Mouse (Mus musculus): ENCODE measurements around the gene Slc31a1. TPM values are rescaled to one million over a fixed set of nuclear protein-coding genes. Genes with fewer than 3 reads are reported as not detected.

Slc31a1 gene
- polyA plus RNA-seq, 2 experiments: 22.4 to 36.6 TPM

- Histone ChIP-seq H3K9ac (replicated peaks) (peak overlapping the region; percentile 34), H3K27ac (peak overlapping the region; percentile 74), H3K4me2 (ENCODE audit: low read depth) (peak overlapping the region; percentile 52), H3K9me3 (ENCODE audit: control insufficient read depth, low read length) (no peaks in the 10 kb centered on the region), H3K27me3 (ENCODE audit: control insufficient read depth, insufficient read depth, low read length) (no peaks in the 10 kb centered on the region), H3K4me1 (replicated peaks; ENCODE audit: control insufficient read depth in 2 of 2, insufficient read depth in 2 of 2, low read length in 1 of 2) (peaks cover 61 to 68% of the 10 kb centered on the region in 2 experiments), H3K4me3 (ENCODE audit: insufficient read depth in 1 of 2, low read depth in 2 of 2, low read length in 2 of 2) (no peak overlapping the region), H3K36me3 (replicated peaks; ENCODE audit: control insufficient read depth, insufficient read depth, low read depth) (no peaks in the 10 kb centered on the region)
- WGBS (ENCODE audit: insufficient replicate concordance): 4% methylated on average over 3 of the region's 3 CpGs
- TF ChIP-seq CTCF (IDR thresholded peaks at IDR 0.05; ENCODE audit: low read depth) (no peak), EP300 (IDR thresholded peaks at IDR 0.05; ENCODE audit: low read depth) (peak; percentile 66)
- DNase-seq (ENCODE audit: low read depth in 3 of 3, low spot score in 3 of 3): no peak
- peak; percentile 77 for ATAC-seq (ENCODE audit: insufficient read depth)
These were observed 8.6 kb downstream of the Slc31a1 start for GRCm38 (mm10) chr4:62369091-62369490.

GRCm38 (mm10) chr4:62372410-62372809 is 11.9 kb downstream of the Slc31a1 start:
- Histone ChIP-seq H3K4me1 (replicated peaks; ENCODE audit: control insufficient read depth in 2 of 2, insufficient read depth in 2 of 2, low read length in 1 of 2) (peaks cover 66 to 67% of the 10 kb centered on the region in 2 experiments), H3K4me2 (ENCODE audit: low read depth) (peak overlapping the region; percentile 20; the same call in 1 of the 2 replicates)
- 50% methylated on average over 1 of the region's 1 CpGs for WGBS (ENCODE audit: insufficient replicate concordance)

GRCm38 (mm10) chr4:62372818-62373520 is 12.4 kb downstream of the Slc31a1 start:
- peak; percentile 30 for ATAC-seq (ENCODE audit: insufficient read depth)
- Histone ChIP-seq H3K36me3 (replicated peaks; ENCODE audit: control insufficient read depth, insufficient read depth, low read depth) (no peaks in the 10 kb centered on the region; the same call in 1 of the 2 replicates), H3K9me3 (ENCODE audit: control insufficient read depth, low read length) (no peaks in the 10 kb centered on the region), H3K9ac (replicated peaks) (0 out of 2 replicates have a peak overlapping the region, but pooled peaks have one; percentile 1), H3K4me3 (ENCODE audit: insufficient read depth in 1 of 2, low read depth in 2 of 2, low read length in 2 of 2) (no peak overlapping the region), H3K4me1 (replicated peaks; ENCODE audit: control insufficient read depth in 2 of 2, insufficient read depth in 2 of 2, low read length in 1 of 2) (peaks cover 61 to 62% of the 10 kb centered on the region in 2 experiments), H3K27me3 (ENCODE audit: control insufficient read depth, insufficient read depth, low read length) (no peaks in the 10 kb centered on the region), H3K4me2 (ENCODE audit: low read depth) (peak overlapping the region; percentile 20; the same call in 1 of the 2 replicates), H3K27ac (peak overlapping the region; percentile 21; the same call in 1 of the 2 replicates)
- no peak for DNase-seq (ENCODE audit: low read depth in 3 of 3, low spot score in 3 of 3)
- 35% methylated on average over 9 of the region's 9 CpGs for WGBS (ENCODE audit: insufficient replicate concordance)
- peak; percentile 65 for TF ChIP-seq EP300 (IDR thresholded peaks at IDR 0.05; ENCODE audit: low read depth)
- TF ChIP-seq CTCF (IDR thresholded peaks at IDR 0.05; ENCODE audit: low read depth): no peak

More at GRCm38 (mm10) chr4:62372410-62372809, 11.9 kb downstream of the Slc31a1 start:
- H3K9me3 ChIP-seq (ENCODE audit: control insufficient read depth, low read length): no peaks in the 10 kb centered on the region
- no peaks in the 10 kb centered on the region for H3K27me3 ChIP-seq (ENCODE audit: control insufficient read depth, insufficient read depth, low read length)
- H3K4me3 ChIP-seq (ENCODE audit: insufficient read depth in 1 of 2, low read depth in 2 of 2, low read length in 2 of 2): no peak overlapping the region
- TF ChIP-seq CTCF (IDR thresholded peaks at IDR 0.05; ENCODE audit: low read depth) (no peak), EP300 (IDR thresholded peaks at IDR 0.05; ENCODE audit: low read depth) (no peak)
- no peak for DNase-seq (ENCODE audit: low read depth in 3 of 3, low spot score in 3 of 3)
- no peaks in the 10 kb centered on the region; the same call in 1 of the 2 replicates for H3K36me3 ChIP-seq (replicated peaks; ENCODE audit: control insufficient read depth, insufficient read depth, low read depth)
- H3K9ac ChIP-seq (replicated peaks): no peak overlapping the region; the same call in 1 of the 2 replicates
- peak overlapping the region; percentile 21; the same call in 1 of the 2 replicates for H3K27ac ChIP-seq
- ATAC-seq (ENCODE audit: insufficient read depth): no peak

GRCm38 (mm10) chr4:62373668-62374067 is 13.1 kb downstream of the Slc31a1 start:
- TF ChIP-seq EP300 (IDR thresholded peaks at IDR 0.05; ENCODE audit: low read depth) (no peak), CTCF (IDR thresholded peaks at IDR 0.05; ENCODE audit: low read depth) (no peak)
- no peaks in the 10 kb centered on the region for H3K27me3 ChIP-seq (ENCODE audit: control insufficient read depth, insufficient read depth, low read length)
- no peaks in the 10 kb centered on the region; the same call in 1 of the 2 replicates for H3K36me3 ChIP-seq (replicated peaks; ENCODE audit: control insufficient read depth, insufficient read depth, low read depth)
- no peak for ATAC-seq (ENCODE audit: insufficient read depth)
- H3K4me2 ChIP-seq (ENCODE audit: low read depth): peak overlapping the region; percentile 29; the same call in 1 of the 2 replicates
- no peaks in the 10 kb centered on the region for H3K9me3 ChIP-seq (ENCODE audit: control insufficient read depth, low read length)
- H3K4me1 ChIP-seq (replicated peaks; ENCODE audit: control insufficient read depth in 2 of 2, insufficient read depth in 2 of 2, low read length in 1 of 2): peaks cover 57 to 63% of the 10 kb centered on the region in 2 experiments
- peak overlapping the region; percentile 9; the same call in 1 of the 2 replicates for H3K27ac ChIP-seq
- no peak overlapping the region for H3K9ac ChIP-seq (replicated peaks)
- no peak overlapping the region for H3K4me3 ChIP-seq (ENCODE audit: insufficient read depth in 1 of 2, low read depth in 2 of 2, low read length in 2 of 2)
- no peak for DNase-seq (ENCODE audit: low read depth in 3 of 3, low spot score in 3 of 3)
- WGBS (ENCODE audit: insufficient replicate concordance): 63% methylated on average over 7 of the region's 7 CpGs

GRCm38 (mm10) chr4:62374342-62374741 is 13.8 kb downstream of the Slc31a1 start:
- Histone ChIP-seq H3K9ac (replicated peaks) (peak overlapping the region; percentile 23), H3K36me3 (replicated peaks; ENCODE audit: control insufficient read depth, insufficient read depth, low read depth) (no peaks in the 10 kb centered on the region; the same call in 1 of the 2 replicates), H3K27ac (peak overlapping the region; percentile 18), H3K9me3 (ENCODE audit: control insufficient read depth, low read length) (no peaks in the 10 kb centered on the region), H3K4me3 (ENCODE audit: insufficient read depth in 1 of 2, low read depth in 2 of 2, low read length in 2 of 2) (no peak overlapping the region), H3K4me1 (replicated peaks; ENCODE audit: control insufficient read depth in 2 of 2, insufficient read depth in 2 of 2, low read length in 1 of 2) (peaks cover 50 to 56% of the 10 kb centered on the region in 2 experiments), H3K27me3 (ENCODE audit: control insufficient read depth, insufficient read depth, low read length) (no peaks in the 10 kb centered on the region), H3K4me2 (ENCODE audit: low read depth) (peak overlapping the region; percentile 29)
- peak; percentile 66 for ATAC-seq (ENCODE audit: insufficient read depth)
- 39% methylated on average over 4 of the region's 4 CpGs for WGBS (ENCODE audit: insufficient replicate concordance)
- TF ChIP-seq EP300 (IDR thresholded peaks at IDR 0.05; ENCODE audit: low read depth) (peak; percentile 43), CTCF (IDR thresholded peaks at IDR 0.05; ENCODE audit: low read depth) (no peak)
- DNase-seq (ENCODE audit: low read depth in 3 of 3, low spot score in 3 of 3): no peak
